Mouse (Mus musculus): Measurements from ENCODE around the gene Dclre1b.
A peak's percentile ranks its signal among the peaks of the same experiment; 100 is the strongest.
"Not testable (repeated sequence)": the region's sequence is repeated elsewhere in the genome, so short reads cannot be mapped to it uniquely, and the experiment has no call there.

Dclre1b gene

DNA sequence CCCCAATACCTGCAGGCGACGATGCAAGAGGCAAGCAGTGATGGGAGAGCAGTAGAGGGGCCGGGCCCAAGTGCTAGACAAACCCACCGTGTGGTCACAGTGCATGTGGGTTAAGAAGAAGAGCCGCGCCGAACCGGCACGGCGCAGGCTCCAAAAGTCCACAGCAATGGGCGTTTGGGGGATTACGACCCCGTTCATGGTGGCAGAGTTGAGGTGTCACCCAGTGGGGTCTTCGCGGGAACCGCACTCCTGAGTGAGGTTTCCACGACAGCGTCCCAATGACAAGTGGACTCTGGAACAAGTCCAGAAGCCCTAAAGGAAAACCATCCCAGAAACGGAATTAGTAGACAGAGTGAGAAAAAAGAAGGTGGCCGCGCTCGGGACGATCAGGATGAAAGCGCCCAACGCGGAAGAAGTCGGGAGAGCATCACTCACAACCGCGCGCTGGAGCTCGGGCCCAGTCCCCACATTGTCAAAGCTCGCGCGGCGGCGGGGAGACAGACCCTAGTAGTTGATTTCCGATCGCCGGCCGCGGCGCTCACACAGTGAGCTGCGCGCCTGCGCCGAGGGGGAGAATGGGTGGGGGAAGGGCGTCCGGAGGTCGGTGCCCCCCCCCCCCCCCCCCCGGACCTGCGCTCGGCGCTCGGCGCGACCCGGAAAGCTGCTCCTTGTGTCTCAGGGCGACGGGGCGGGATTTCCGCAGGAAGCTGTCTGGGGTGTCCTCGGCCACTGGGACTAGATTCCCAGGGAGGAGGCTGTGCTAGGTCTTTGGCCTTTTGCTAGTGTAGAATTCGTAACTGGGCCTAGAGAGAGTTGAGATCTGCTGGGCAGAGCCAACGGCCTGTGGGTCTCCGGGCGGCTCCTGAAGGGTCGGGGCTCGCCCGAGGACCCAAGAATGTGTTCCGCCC, at the start of gene Dclre1b, which contains the start of the genes Ap4b1 and Gm43064:
Dclre1b (minus strand) TSS at position 554 of the 908 bp plus-strand sequence.
Ap4b1 (plus strand) TSS at position 630 of the 908 bp plus-strand sequence.
Gm43064 (plus strand) TSS at position 683 of the 908 bp plus-strand sequence.
- peak; percentile 93 for DNase-seq

DNA sequence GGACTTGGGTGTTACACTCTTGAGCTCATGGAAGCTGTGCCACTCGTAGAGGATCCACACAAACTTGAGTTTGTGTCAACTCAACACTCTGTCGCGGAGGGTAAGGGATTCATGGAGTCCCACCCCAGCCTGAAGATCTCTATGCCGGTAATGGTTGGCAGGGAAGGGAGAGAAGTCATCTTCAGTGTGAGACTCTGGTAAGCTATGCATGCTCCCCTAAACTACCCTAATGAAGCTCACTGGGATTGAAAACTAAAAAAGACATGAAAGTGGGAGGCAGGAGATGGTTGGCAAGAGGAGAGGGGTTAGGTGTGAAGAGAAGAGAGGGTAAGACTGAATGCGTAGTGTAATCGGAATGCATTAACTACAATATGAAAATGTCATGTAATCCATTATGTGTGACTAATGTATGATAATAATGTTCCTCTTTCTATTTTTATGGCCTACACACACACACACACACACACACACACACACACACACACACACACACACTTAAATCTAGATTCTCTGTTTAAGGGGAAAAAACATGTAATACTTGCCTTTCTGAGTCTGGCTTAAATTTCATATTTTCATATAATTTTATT, 48.8 kb upstream of the Dclre1b start:
- DNase-seq, result no peak

GRCm38 (mm10) chr3:103857036-103857805, 48.0 kb upstream of the Dclre1b start:
- DNase-seq, result no peak

- no peak for DNase-seq
Observed at GRCm38 (mm10) chr3:103853804-103854203, 44.6 kb upstream of the Dclre1b start.

DNA sequence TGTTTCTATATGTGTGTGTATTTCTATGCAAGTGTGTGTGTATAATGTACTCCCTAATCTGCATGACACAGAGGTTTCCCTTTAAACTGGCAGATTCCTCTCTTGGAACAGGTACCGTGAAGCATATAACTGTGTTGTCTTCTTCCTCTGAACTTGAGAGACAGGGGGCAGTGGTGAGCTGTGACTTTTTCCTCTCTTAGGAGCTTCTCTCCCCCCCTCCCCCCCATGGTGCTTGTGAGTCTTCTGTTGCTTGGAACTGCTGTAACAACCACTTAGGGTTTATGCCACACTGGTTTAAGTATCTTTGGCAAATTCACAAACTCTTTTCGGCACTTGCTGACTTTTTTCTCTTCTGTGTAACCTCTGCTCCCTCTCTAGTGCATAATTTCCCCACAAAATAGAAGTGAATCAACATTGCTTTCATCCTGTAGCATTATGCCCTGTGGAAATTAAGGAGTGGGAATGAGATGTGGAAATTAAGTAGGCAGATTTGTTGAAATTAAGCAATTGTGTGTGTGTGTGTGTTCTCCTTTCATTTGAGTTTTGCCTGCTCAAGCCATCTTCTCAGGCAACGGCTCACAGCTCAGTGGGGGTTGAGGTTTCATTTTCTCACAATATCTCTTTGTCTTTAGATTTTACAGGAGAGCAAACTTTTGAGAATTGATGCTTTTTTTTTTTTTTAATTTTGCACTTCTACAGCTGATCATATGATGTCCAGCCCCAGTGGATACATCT, 43.5 kb upstream of the Dclre1b start:
- DNase-seq, result peak; percentile 57

DNA sequence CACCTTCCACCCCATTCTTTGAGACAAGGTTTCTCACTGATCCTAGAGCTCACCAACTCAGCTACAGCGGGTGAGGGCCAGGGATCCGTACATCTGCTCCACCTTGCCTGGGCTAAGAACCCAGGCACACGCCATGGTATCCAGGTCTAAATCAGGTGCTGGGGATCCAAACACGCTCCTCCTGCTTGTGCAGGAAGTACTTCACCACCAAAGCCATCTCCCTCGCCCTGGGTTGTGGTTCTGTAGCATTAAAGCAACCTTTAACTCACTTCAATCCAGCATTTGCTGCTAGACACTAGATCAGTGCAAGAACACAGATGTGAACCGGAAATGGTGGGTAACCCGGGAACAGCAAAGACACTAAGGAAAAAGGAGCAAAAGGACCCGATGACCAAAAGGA, 42.6 kb upstream of the Dclre1b start:
- DNase-seq, result no peak

DNA sequence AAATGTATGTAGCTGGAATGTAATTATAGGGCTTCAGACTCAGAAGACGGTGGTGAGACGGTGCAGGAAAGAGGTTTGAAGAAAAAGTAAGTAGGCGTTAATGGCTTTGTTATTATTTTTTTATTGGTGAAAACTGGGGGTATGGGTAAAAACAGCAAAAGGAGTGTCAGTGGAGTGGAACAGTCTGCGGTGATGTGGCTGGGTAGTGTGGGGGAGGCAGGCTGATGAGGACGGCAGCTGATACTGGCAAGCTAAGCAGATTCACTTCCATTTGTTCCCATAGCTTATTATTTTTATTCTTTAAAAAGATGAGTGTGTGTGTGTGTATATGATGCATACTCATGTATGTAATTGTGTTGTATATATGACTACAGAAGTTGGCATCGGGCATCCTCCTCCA, 42.2 kb upstream of the Dclre1b start:
- no peak for DNase-seq

DNA sequence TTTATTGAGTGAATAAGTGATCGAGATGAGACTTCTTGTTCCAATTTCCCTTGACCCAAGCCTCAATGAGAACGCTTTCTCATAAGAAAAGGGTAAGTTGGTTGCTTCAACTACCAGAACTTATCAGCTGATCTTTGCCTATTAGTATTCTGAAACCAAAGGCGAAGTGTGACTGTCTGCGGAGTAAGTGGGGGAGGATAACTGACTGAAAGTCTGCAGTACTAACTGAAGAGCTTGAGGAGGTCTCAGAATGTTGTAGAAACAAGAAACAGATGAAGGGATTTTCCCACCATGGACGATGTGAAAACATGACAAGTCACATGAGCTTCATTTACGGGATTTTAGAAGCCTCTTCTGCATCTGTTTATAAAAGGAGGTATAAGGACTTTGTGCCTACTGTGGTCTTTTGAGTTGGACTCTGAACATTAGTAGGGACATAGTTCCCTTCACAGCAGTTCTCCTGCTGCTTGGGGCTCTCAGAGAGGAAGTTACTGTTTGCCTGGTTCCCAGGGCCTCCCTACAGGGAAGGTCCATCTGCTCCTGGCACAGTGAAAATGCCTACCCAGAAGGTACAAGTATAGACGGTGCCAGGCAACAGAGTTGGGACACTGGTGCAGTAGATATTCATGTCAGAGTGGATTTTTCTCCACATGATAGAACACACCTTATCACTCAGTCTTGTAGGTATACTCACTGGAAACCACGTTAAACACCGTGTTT, 41.6 kb upstream of the Dclre1b start:
- DNase-seq, result no peak

GRCm38 (mm10) chr3:103840946-103841345, 31.7 kb upstream of the Dclre1b start:
- DNase-seq, result not testable (repeated sequence)

- not testable (repeated sequence) for DNase-seq
Observed at GRCm38 (mm10) chr3:103840195-103840594, 31.0 kb upstream of the Dclre1b start.

DNA sequence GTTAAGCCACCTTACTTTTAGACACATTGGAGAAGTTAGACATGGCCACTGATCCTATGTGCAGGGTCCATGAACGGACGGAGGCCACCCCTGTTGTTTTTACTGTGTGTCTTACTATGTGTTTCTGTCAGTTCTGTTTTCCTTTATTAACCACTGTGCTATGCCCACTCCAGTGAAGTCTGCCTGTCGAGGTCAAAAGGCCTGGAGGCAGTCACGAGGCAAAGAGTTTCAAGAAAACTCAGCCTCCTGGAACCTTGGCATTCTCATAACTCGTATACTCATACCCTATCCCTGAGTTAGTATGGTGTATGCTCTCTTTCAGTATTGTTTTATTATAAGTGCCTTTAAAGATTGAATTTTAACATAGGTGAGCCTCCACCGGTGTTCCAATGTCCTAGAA, 30.5 kb upstream of the Dclre1b start:
- no peak for DNase-seq

DNA sequence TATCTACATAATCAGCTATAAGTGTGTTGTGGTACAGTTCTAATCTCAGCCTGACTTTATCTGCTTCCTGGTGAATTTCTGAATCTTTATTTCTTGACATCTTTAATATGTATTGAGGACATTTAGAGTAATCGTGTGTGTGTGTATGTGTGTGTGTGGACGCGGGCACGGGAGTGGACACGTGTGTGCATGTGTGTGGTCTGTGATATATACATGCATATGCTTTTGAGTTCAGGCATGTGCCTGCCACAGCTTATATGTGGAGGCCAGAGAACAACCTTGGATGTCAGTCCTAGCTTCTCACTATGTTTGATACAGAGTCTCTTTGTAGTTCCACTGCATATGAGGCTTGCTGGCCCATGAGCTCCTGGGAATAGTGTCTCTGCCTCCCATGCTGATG, 27.2 kb upstream of the Dclre1b start:
- no peak for DNase-seq

GRCm38 (mm10) chr3:103835951-103836310, 26.7 kb upstream of the Dclre1b start:
- no peak for DNase-seq

DNA sequence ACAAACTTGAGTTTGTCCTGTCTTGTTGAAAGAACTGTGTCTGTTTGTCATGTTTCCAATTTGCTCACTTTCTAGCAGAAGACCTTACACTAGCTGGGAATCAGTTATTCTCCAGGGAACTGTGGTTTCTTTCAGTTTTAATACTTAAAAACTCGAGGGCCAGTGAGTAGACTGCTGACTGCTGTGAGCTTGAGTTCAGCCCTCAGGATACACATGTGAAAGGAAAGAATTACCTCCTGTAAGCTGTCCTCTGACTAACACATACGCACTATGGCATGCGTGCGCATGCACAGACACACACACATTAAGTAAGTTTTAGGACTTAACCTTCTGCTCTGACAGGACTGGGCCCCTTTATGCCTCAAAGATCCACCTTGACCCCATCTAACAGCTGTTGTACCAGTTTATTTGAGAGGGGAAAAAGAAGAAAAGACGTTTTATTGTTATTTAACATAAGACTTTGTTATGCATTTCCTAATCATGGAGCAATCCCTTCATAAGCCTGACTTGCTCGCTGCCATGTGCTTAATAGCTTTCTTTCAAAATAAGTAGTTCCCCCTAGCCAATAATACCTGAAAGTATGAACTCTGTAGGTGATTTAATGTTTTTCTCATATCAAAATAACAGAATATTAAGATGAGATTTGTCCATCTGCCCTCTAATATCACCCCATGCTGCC, 26.2 kb upstream of the Dclre1b start:
- no peak for DNase-seq

DNA sequence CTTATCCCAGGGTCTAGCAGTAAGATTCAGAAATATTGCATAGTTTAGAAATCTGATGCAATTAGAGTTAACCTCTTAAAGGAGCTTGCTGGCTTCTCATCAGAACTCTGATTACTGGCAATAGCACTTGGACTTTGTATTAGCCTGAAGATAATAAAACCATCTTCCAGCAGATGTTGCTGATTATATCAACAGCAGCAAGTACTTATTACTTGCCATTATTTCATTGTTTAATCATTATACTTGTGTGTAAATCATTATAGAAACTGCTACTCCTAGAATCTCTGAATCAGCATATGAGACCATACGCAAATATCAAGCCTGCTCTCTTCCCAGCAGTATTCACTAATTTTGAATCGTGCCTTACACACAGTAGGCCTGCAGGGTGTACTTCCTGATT, 24.8 kb upstream of the Dclre1b start:
- no peak for DNase-seq

DNA sequence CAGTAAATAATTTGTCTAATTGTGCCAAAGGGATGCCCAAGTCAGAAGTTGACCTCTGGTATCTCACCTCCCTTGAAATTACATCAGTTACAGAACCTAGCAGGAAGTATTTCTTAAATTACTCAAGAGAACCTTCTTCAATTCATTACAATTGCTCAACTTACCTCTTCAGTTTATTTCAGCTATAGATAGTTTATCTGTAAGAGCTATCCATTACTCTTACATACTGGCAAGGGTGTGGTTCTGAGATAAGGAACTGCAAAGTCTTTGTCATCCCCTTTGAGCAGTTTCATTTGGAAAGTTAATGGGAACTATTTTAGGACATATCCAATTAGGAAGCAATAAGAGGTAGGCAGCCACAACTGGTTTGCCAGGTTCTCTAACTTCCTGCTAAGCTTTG, 23.2 kb upstream of the Dclre1b start, which contains the start of gene Bcl2l15:
Bcl2l15 (plus strand) TSS at position 176 of the 400 bp plus-strand sequence.
- no peak for DNase-seq

DNA sequence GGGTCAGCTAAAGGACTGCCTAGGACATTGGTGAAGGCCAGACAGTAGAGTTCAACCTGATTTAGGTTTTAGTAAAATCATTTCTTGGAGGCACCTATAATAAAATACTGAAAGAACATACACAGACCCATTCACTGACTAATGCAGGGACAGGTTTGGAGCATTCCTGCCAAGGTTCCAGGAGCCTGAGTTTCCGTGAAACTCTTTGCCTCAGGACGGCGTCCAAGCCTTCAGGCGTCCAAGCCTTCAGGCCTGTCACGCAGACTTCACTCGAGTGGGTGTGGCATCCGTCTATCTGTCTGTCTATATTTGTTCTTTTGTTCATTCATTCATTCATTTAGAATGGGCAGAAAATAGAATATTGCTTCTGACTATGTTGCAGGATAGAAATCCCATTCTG, 21.9 kb upstream of the Dclre1b start:
- DNase-seq, result no peak

DNA sequence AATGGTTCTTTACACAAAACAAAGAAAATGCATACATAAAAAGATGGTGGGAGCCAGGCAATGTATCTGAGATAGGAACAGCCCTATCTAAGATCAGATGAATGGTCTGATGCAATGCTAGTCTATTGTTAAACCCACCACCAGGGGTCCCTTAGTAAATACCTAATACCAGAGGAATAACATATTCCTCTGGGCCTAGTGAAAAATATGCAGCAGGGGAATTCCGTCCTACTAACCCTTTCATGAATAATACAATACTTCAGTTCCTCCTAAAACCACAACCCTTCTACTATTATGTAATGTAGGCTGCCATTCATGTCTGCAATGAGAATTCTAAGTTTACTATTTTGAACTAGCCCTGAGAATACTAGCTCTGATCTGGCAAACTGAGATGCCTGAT, 21.4 kb upstream of the Dclre1b start:
- DNase-seq, result not testable (repeated sequence)

DNA sequence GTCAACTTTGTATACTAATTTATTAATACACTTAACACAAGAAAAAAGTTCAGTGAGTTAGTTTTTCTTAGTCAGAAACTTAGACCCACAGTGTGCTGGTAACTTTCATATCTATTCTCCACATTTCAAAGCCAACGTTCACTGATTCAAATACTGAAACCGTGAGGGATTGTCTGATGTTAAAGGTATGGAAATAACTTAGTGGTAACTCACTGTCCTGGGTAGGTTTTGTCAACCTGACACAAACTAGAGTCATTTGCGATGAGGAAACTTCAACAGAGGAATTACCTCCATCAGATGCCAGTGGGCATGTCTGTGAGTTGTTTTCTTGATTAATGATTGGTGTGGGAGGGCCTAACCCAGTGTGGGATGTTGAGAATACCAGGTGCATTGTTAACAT, 19.8 kb upstream of the Dclre1b start:
- no peak for DNase-seq

- no peak for DNase-seq
Observed at GRCm38 (mm10) chr3:103827548-103827947, 18.3 kb upstream of the Dclre1b start.

DNA sequence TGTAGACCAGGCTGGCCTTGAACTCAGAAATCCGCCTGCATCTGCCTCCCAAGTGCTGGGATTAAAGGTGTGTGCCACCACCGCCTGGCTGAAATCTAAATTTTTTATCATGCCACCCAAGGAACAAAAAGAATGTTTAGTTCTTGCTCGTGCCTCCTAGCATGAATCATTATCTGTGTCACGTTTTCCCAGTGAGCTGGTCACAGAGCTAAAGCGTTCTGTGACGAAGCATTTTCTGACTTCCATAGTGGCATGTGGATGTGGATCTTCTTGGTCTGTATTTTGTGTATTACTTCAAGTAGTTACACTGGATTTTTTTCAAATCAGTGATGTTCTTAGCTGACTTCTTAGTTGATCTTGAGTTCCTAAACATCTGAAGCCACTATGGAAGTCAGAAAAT, 1.7 kb upstream of the Dclre1b start:
- DNase-seq, result no peak
